Mouse (Mus musculus) midbrain, embryonic 14.5 days (tissue): Measurements from ENCODE around the gene Fads2. TPM values are rescaled to one million over a fixed set of nuclear protein-coding genes. Genes with fewer than 3 reads are reported as not detected.

Source experiments
- ATAC-seq: fragments of 200-750 bp; cut with Nextera tagmentation; 2 replicates; pipeline ENCODE4 v1.8.0; 2017; ENCODE audit warnings: moderate number of reproducible peaks, moderate library complexity; ENCODE audit not compliant: low FRiP score, low TSS enrichment
- DNase-seq: peaks from one replicate; pipeline ENCODE4 v3.0.0-alpha.2; 2015
- H3K27ac ChIP-seq: fragments of 300-500 bp; sonication (generic); replicated peaks from 2 replicates; pipeline ENCODE4 v1.5.1; 2014; ENCODE audit warnings: mild to moderate bottlenecking, low read depth, low read length, moderate library complexity
- H3K27me3 ChIP-seq: fragments of 300-500 bp; sonication (generic); 2 replicates; pipeline ENCODE4 v1.6.1; 2014; ENCODE audit warnings: low read length, control low read depth, mixed read lengths; ENCODE audit not compliant: control insufficient read depth, insufficient read depth
- H3K36me3 ChIP-seq: fragments of 300-500 bp; sonication (generic); 2 replicates; pipeline ENCODE4 v1.6.1; 2014; ENCODE audit warnings: low read length, control low read depth; ENCODE audit not compliant: control insufficient read depth, insufficient read depth
- H3K4me1 ChIP-seq: fragments of 300-500 bp; sonication (generic); 2 replicates; pipeline ENCODE4 v1.6.1; 2014; ENCODE audit warnings: mild to moderate bottlenecking, antibody characterized with exemption, low read length, control low read depth; ENCODE audit not compliant: control insufficient read depth, insufficient read depth
- H3K4me2 ChIP-seq: fragments of 300-500 bp; sonication (generic); 2 replicates; pipeline ENCODE4 v1.6.1; 2014; ENCODE audit warnings: mild to moderate bottlenecking, low read length, moderate library complexity
- H3K4me3 ChIP-seq: fragments of 300-500 bp; sonication (generic); replicated peaks from 2 replicates; pipeline ENCODE4 v1.5.1; 2014; ENCODE audit warnings: low read depth, low read length
- H3K9ac ChIP-seq: fragments of 300-500 bp; sonication (generic); replicated peaks from 2 replicates; pipeline ENCODE4 v1.6.1; 2014; ENCODE audit warnings: mild to moderate bottlenecking, low read length, moderate library complexity
- H3K9me3 ChIP-seq: fragments of 300-500 bp; sonication (generic); 2 replicates; pipeline ENCODE4 v1.6.1; 2016; ENCODE audit warnings: low read length, control low read depth, mixed read lengths; ENCODE audit not compliant: control insufficient read depth
- WGBS: fragments of 180-500 bp; shearing (Covaris S2); extraction: QIAGEN DNeasy Blood & Tissue Kit; methylation state at CpG from one replicate; pipeline ENCODE4 v1.1.7; 2014; 5-methylcytosine and 5-hydroxymethylcytosine counted together
- polyA plus RNA-seq: library from polyadenylated mRNA; unstranded; fragments of >200 nt; fragmentation: Nextera tagmentation; extraction: Ambion mirVana; gene quantifications from 2 replicates; pipeline ENCODE4 v1.2.1, GENCODE M21; 2014

Fads2 gene
- polyA plus RNA-seq, 1 experiment from 2014 or later = 67.3 TPM

GRCm38 (mm10) chr19:10094695-10095094 lies 6.9 kb downstream of the Fads2 start:
- H3K9ac ChIP-seq = peak overlapping the region; percentile 27; the same call in 1 of the 2 replicates

GRCm38 (mm10) chr19:10093829-10094228 lies 7.7 kb downstream of the Fads2 start:
- 83% methylated on average over 4 of the region's 4 CpGs for WGBS
- no peak for ATAC-seq

More at GRCm38 (mm10) chr19:10094695-10095094, 6.9 kb downstream of the Fads2 start:
- ATAC-seq (no peak), DNase-seq (no peak)
- H3K36me3 ChIP-seq = peaks cover 56% of the 10 kb centered on the region
- H3K27ac ChIP-seq = no peak overlapping the region; the same call in 1 of the 2 replicates
- no peaks in the 10 kb centered on the region for H3K27me3 ChIP-seq
- no peaks in the 10 kb centered on the region for H3K9me3 ChIP-seq
- H3K4me3 ChIP-seq = no peak overlapping the region
- peaks cover 54% of the 10 kb centered on the region for H3K4me1 ChIP-seq
- H3K4me2 ChIP-seq = peak overlapping the region; percentile 23; the same call in 1 of the 2 replicates
- 81% methylated on average over 4 of the region's 4 CpGs for WGBS

DNA sequence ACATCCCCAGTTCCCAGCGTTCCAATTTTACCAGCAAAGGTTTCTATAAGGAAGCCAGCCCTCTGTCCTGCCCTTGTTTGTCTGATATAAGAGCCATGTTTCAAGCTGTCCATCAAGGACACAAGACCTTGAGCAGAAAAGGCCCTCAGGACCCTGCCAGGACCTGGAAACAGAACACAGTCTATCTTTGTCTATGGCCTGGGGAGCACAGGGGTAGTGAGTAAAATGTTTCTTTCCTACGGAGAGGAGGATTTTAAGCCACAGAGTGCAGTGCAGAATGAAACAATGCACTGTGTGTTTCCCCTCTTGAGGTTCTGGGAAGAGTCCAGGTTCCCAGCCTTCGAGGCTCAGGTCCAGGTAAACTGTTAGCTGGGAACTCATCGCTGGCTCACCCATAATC lies 14.6 kb downstream of the Fads2 start:
- H3K4me1 ChIP-seq = no peaks in the 10 kb centered on the region
- H3K36me3 ChIP-seq = peaks cover 95% of the 10 kb centered on the region
- no peak for ATAC-seq
- no peak overlapping the region for H3K4me2 ChIP-seq
- no peaks in the 10 kb centered on the region for H3K9me3 ChIP-seq
- 96% methylated on average over 4 of the region's 4 CpGs for WGBS
- H3K9ac ChIP-seq = no peak overlapping the region
- H3K27me3 ChIP-seq = no peaks in the 10 kb centered on the region
- DNase-seq = no peak
- H3K27ac ChIP-seq = no peak overlapping the region
- no peak overlapping the region for H3K4me3 ChIP-seq

More at GRCm38 (mm10) chr19:10093829-10094228, 7.7 kb downstream of the Fads2 start:
- Histone ChIP-seq H3K4me2 (no peak overlapping the region), H3K27ac (no peak overlapping the region), H3K4me1 (peaks cover 46% of the 10 kb centered on the region), H3K27me3 (no peaks in the 10 kb centered on the region), H3K9ac (no peak overlapping the region), H3K9me3 (no peaks in the 10 kb centered on the region), H3K4me3 (no peak overlapping the region), H3K36me3 (peaks cover 64% of the 10 kb centered on the region)
- DNase-seq = no peak

- no peak overlapping the region for H3K27ac ChIP-seq
- H3K4me3 ChIP-seq = no peak overlapping the region
- DNase-seq (no peak), ATAC-seq (no peak)
- no peak overlapping the region for H3K4me2 ChIP-seq
- 89% methylated on average over 9 of the region's 9 CpGs for WGBS
- H3K36me3 ChIP-seq = peaks cover 95% of the 10 kb centered on the region
- H3K9me3 ChIP-seq = no peaks in the 10 kb centered on the region
- H3K9ac ChIP-seq = no peak overlapping the region
- H3K4me1 ChIP-seq = no peaks in the 10 kb centered on the region
- no peaks in the 10 kb centered on the region for H3K27me3 ChIP-seq
Measured at GRCm38 (mm10) chr19:10085454-10085853, 16.1 kb downstream of the Fads2 start.

DNA sequence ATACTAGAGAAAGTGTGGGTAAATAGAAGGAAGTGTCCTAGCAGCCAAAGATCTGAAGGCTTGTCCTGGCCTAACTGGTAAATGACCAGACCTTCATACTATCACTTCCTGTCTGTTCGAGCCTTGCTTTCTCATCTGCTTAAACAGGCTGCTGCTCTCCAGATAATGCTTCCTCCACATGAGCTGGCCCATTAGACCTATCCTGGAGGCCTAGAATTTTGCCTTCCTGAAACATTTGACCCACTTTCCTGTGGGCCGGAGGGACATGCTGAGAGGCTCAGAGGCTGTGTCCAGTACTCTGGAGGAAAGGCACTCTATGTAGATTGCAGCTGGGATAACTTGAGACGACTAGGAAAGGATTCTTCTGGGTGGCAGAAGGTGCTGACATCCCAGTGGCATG lies 19.4 kb downstream of the Fads2 start:
- 90% methylated on average over 3 of the region's 3 CpGs for WGBS
- Histone ChIP-seq H3K27ac (no peak overlapping the region), H3K36me3 (peaks cover 95% of the 10 kb centered on the region), H3K27me3 (no peaks in the 10 kb centered on the region), H3K4me1 (no peaks in the 10 kb centered on the region), H3K9me3 (no peaks in the 10 kb centered on the region), H3K9ac (no peak overlapping the region), H3K4me2 (no peak overlapping the region), H3K4me3 (no peak overlapping the region)
- DNase-seq (no peak), ATAC-seq (no peak)

GRCm38 (mm10) chr19:10080384-10080783 lies 21.2 kb downstream of the Fads2 start:
- peaks cover 95% of the 10 kb centered on the region for H3K36me3 ChIP-seq
- DNase-seq = no peak
- no peaks in the 10 kb centered on the region for H3K4me1 ChIP-seq
- ATAC-seq = no peak
- no peaks in the 10 kb centered on the region for H3K27me3 ChIP-seq
- H3K4me2 ChIP-seq = no peak overlapping the region
- 98% methylated on average over 7 of the region's 7 CpGs for WGBS
- no peak overlapping the region for H3K4me3 ChIP-seq
- H3K9ac ChIP-seq = no peak overlapping the region
- H3K9me3 ChIP-seq = no peaks in the 10 kb centered on the region
- no peak overlapping the region for H3K27ac ChIP-seq

DNA sequence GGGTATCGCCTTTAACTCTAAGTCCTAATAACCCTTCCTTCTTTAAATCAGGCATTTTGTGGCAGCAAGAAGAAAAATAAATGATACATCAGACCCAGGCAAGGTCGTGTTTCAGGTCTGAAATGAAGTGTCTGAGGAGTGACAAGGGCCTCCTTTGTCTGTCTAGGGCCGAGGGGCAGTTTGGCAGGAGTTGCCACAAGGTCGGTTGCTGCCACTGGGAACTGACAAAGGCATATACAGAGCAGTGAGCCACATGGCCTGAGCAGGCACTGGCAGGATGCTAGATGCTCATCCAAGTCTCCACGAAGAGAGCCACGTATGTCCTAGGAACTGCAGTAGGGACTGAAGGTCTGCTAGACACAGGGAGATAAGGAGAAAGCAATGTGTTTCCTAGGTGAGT lies 23.2 kb downstream of the Fads2 start:
- H3K9me3 ChIP-seq = no peaks in the 10 kb centered on the region
- no peak for ATAC-seq

DNA sequence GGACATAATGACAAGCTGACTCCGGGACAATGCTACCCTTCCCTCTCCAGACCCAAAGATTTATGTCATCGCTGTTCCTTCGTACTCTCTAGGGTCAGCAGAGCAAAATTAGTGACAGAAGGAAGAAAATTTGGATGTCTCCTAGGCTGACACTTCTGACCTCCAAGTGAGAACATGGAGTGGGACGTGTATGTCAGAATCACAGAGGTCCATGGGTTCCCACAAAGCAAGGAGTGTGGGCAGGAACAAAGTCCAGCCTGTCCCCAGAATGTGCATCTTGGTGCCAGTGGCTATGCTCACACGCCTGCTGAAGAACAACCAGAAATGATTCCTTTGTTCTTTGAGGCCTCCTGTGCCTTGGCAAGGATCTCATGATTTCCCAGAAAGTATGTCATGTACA lies 28.4 kb downstream of the Fads2 start:
- ATAC-seq = no peak
- no peak overlapping the region for H3K4me2 ChIP-seq
- H3K9ac ChIP-seq = no peak overlapping the region
- 96% methylated on average over 5 of the region's 5 CpGs for WGBS
- H3K4me1 ChIP-seq = no peaks in the 10 kb centered on the region
- no peaks in the 10 kb centered on the region for H3K9me3 ChIP-seq
- H3K36me3 ChIP-seq = peaks cover 97% of the 10 kb centered on the region
- no peak for DNase-seq
- H3K27me3 ChIP-seq = no peaks in the 10 kb centered on the region
- no peak overlapping the region for H3K4me3 ChIP-seq
- no peak overlapping the region for H3K27ac ChIP-seq

More for the DNA sequence above, 23.2 kb downstream of the Fads2 start:
- Histone ChIP-seq H3K27me3 (no peaks in the 10 kb centered on the region), H3K4me2 (no peak overlapping the region), H3K4me3 (no peak overlapping the region), H3K9ac (no peak overlapping the region), H3K4me1 (no peaks in the 10 kb centered on the region), H3K27ac (no peak overlapping the region), H3K36me3 (peaks cover 99% of the 10 kb centered on the region)
- 83% methylated on average over 6 of the region's 6 CpGs for WGBS
- DNase-seq = no peak

- no peak for DNase-seq
- Histone ChIP-seq H3K27me3 (no peaks in the 10 kb centered on the region), H3K9me3 (no peaks in the 10 kb centered on the region), H3K4me2 (no peak overlapping the region), H3K4me3 (no peak overlapping the region), H3K27ac (no peak overlapping the region), H3K4me1 (no peaks in the 10 kb centered on the region), H3K9ac (no peak overlapping the region), H3K36me3 (peaks cover 97% of the 10 kb centered on the region)
- 53% methylated on average over 4 of the region's 4 CpGs for WGBS
- no peak for ATAC-seq
Measured at GRCm38 (mm10) chr19:10071892-10072291, 29.7 kb downstream of the Fads2 start.
